Mouse (Mus musculus) midbrain, embryonic 14.5 days (tissue): ENCODE measurements around the gene AI464131. TPM values are rescaled to one million over a fixed set of nuclear protein-coding genes. Genes with fewer than 3 reads are reported as not detected.

Experiments used
- ATAC-seq: fragments of 200-750 bp; cut with Nextera tagmentation; 2 replicates; pipeline ENCODE4 v1.8.0; 2017; ENCODE audit warnings: moderate number of reproducible peaks, moderate library complexity; ENCODE audit not compliant: low FRiP score, low TSS enrichment
- DNase-seq: peaks from one replicate; pipeline ENCODE4 v3.0.0-alpha.2; 2015
- H3K27ac ChIP-seq: fragments of 300-500 bp; sonication (generic); replicated peaks from 2 replicates; pipeline ENCODE4 v1.5.1; 2014; ENCODE audit warnings: mild to moderate bottlenecking, low read depth, low read length, moderate library complexity
- H3K27me3 ChIP-seq: fragments of 300-500 bp; sonication (generic); 2 replicates; pipeline ENCODE4 v1.6.1; 2014; ENCODE audit warnings: low read length, control low read depth, mixed read lengths; ENCODE audit not compliant: control insufficient read depth, insufficient read depth
- H3K36me3 ChIP-seq: fragments of 300-500 bp; sonication (generic); 2 replicates; pipeline ENCODE4 v1.6.1; 2014; ENCODE audit warnings: low read length, control low read depth; ENCODE audit not compliant: control insufficient read depth, insufficient read depth
- H3K4me1 ChIP-seq: fragments of 300-500 bp; sonication (generic); 2 replicates; pipeline ENCODE4 v1.6.1; 2014; ENCODE audit warnings: mild to moderate bottlenecking, antibody characterized with exemption, low read length, control low read depth; ENCODE audit not compliant: control insufficient read depth, insufficient read depth
- H3K4me2 ChIP-seq: fragments of 300-500 bp; sonication (generic); 2 replicates; pipeline ENCODE4 v1.6.1; 2014; ENCODE audit warnings: mild to moderate bottlenecking, low read length, moderate library complexity
- H3K4me3 ChIP-seq: fragments of 300-500 bp; sonication (generic); replicated peaks from 2 replicates; pipeline ENCODE4 v1.5.1; 2014; ENCODE audit warnings: low read depth, low read length
- H3K9ac ChIP-seq: fragments of 300-500 bp; sonication (generic); replicated peaks from 2 replicates; pipeline ENCODE4 v1.6.1; 2014; ENCODE audit warnings: mild to moderate bottlenecking, low read length, moderate library complexity
- H3K9me3 ChIP-seq: fragments of 300-500 bp; sonication (generic); 2 replicates; pipeline ENCODE4 v1.6.1; 2016; ENCODE audit warnings: low read length, control low read depth, mixed read lengths; ENCODE audit not compliant: control insufficient read depth
- WGBS: fragments of 180-500 bp; shearing (Covaris S2); extraction: QIAGEN DNeasy Blood & Tissue Kit; methylation state at CpG from one replicate; pipeline ENCODE4 v1.1.7; 2014; 5-methylcytosine and 5-hydroxymethylcytosine counted together
- polyA plus RNA-seq: library from polyadenylated mRNA; unstranded; fragments of >200 nt; fragmentation: Nextera tagmentation; extraction: Ambion mirVana; gene quantifications from 2 replicates; pipeline ENCODE4 v1.2.1, GENCODE M21; 2014

The AI464131 gene
- polyA plus RNA-seq, 1 experiment from 2014 or later = 8.0 TPM

DNA sequence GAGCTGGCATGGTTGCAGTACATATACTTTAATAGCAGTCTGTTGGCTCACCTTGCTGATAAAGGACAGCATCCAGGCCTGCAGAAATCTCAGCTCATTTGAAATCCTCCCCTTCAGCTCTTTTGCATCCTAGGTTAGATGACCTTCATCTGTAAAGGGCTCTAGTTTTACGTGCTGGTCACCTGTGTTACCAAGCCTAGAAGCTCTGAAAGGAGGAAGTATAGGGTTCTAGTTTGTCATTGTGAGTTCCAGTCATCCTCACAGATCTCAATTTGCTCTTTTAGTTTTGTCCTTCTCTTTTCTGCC lies 31.5 kb downstream of the AI464131 start:
- Histone ChIP-seq H3K27me3 (no peaks in the 10 kb centered on the region), H3K9me3 (no peaks in the 10 kb centered on the region), H3K27ac (0 out of 2 replicates have a peak overlapping the region, but pooled peaks have one; percentile 10), H3K36me3 (no peaks in the 10 kb centered on the region), H3K9ac (no peak overlapping the region), H3K4me2 (no peak overlapping the region), H3K4me1 (peaks cover 7% of the 10 kb centered on the region; the same call in 1 of the 2 replicates), H3K4me3 (no peak overlapping the region)
- no peak for ATAC-seq
- DNase-seq = no peak
- 88% methylated on average over 1 of the region's 1 CpGs for WGBS

DNA sequence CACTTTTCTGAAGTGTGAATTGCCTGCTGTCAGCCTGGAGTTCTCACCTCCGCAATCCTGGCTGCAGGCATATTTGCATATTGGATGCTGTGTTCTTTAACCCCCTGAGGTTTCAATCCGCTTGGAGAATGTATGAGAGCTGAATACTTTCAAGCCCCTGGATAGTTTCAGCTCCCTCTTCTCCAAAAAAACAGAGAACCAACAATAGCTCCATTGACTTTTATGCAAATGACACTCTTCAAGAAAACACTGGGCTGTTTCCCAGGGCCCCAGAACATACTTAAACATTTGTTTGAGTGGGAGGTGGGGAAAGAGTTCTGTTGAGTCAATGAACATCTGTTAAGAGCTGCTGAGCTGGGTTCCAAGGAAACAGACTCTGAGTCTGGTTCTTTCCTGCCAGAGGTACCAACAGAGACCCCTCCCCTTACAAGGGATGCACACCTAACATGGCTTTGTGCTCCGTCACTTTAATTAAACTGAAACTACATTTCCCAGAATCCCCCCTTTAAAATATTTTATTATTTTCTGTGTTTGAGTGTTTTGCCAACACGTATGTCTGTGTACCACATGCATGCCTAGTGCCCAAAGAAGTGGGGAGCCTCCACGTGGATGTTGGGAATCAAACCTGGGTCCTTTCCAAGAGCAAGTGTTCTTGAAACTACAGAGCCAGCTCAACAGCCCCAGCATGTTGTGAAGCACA lies 32.0 kb downstream of the AI464131 start:
- H3K9ac ChIP-seq = no peak overlapping the region
- ATAC-seq (peak; percentile 73), DNase-seq (peak; percentile 74)
- peaks cover 7% of the 10 kb centered on the region; the same call in 1 of the 2 replicates for H3K4me1 ChIP-seq
- no peaks in the 10 kb centered on the region for H3K36me3 ChIP-seq
- no peaks in the 10 kb centered on the region for H3K9me3 ChIP-seq
- H3K4me3 ChIP-seq = no peak overlapping the region
- WGBS = 21% methylated on average over 5 of the region's 5 CpGs
- H3K27me3 ChIP-seq = no peaks in the 10 kb centered on the region
- H3K27ac ChIP-seq = peak overlapping the region; percentile 34; the same call in 1 of the 2 replicates
- no peak overlapping the region for H3K4me2 ChIP-seq

DNA sequence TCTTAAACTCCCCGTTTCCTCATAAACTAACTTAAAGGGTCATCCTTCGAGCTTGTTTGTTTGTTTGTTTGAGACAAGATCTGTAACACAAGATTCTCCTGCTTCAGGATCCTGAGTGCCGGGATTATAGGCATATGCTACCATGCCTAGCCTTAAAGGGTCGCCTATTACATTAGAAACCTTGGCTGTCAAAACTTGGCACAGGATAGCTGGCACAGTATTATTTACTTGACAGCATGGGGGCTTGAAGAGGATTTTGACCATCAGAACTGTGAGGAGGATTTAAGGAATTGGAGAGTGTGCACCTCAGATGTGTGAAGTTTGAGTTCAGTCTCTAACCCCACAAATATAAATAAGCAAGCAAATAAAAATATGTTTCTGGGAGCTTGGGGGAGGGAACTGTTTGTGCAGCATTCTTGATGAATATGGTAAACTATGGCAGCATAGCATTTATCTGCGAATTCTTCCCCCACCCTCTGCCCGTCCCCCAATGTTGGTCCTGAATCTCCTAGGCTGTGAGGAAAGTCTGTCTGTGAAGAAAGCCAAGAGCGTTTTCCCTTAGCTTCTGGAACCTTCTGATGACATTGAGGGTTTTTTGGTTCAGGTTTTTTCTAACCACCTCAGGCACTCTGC lies 32.7 kb downstream of the AI464131 start:
- H3K4me1 ChIP-seq = peaks cover 7% of the 10 kb centered on the region; the same call in 1 of the 2 replicates

DNA sequence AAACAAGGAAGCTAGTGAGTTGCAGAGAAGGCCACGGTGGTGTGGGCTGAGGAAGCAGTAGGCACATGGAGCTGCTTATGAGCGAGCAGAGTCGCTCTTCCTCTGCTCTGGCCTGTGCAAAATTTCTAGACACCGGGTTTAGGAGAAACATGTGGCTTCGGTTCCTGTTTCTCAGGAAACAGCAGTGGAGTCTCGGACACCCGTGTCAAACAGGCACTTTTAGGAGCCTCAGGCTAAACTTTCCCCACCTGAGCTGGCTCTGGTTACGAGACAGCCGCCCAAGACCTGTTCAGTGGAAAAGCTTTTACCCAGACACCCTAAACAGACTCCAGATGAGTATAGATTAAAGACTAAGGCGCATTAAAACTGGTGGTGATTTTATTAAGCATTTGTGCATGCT lies 33.7 kb downstream of the AI464131 start:
- no peak overlapping the region for H3K27ac ChIP-seq
- H3K4me2 ChIP-seq = no peak overlapping the region
- H3K9me3 ChIP-seq = no peaks in the 10 kb centered on the region
- DNase-seq (no peak), ATAC-seq (no peak)
- H3K36me3 ChIP-seq = no peaks in the 10 kb centered on the region
- H3K9ac ChIP-seq = no peak overlapping the region
- H3K4me3 ChIP-seq = no peak overlapping the region
- 78% methylated on average over 10 of the region's 10 CpGs for WGBS
- no peaks in the 10 kb centered on the region for H3K27me3 ChIP-seq
- peaks cover 7% of the 10 kb centered on the region; the same call in 1 of the 2 replicates for H3K4me1 ChIP-seq

More for the DNA sequence above, 32.7 kb downstream of the AI464131 start:
- no peak overlapping the region for H3K9ac ChIP-seq
- DNase-seq (no peak), ATAC-seq (no peak)
- H3K27me3 ChIP-seq = no peaks in the 10 kb centered on the region
- H3K36me3 ChIP-seq = no peaks in the 10 kb centered on the region
- H3K4me3 ChIP-seq = no peak overlapping the region
- 50% methylated on average over 7 of the region's 7 CpGs for WGBS
- no peak overlapping the region for H3K4me2 ChIP-seq
- H3K9me3 ChIP-seq = no peaks in the 10 kb centered on the region
- peak overlapping the region; percentile 34; the same call in 1 of the 2 replicates for H3K27ac ChIP-seq

DNA sequence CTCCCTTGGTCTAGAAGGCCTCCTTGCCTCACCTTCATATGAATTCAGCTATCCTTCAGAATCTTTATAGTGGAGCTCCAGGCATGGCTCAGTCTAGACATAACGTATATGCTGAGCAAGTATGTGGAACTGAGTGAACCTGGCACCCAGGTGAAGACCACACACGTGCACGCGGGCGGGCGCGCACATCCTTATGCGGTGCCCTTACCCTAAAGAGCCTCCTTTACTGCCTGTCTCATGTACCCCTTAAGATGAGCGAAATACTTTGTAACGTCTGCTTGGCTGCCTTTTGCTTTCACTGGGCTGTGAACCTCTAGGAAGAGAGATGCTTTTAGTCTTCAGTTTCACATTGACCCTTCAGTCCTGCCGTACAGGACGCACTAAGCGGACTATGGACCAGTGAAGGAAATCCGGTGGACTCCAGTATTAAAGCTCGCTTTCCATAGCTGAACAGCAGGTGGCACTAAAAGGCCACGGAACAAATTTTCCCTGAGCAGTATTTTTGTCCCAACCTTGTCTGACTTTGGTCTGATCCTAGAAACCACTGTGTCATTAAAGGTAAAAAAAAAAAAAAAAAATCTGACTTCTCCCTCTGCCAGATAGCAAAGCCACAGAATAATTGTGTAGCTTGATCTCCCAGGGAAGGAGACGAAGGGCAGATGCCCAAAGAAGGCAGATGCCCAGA lies 34.3 kb downstream of the AI464131 start:
- Histone ChIP-seq H3K27me3 (no peaks in the 10 kb centered on the region), H3K4me2 (no peak overlapping the region), H3K9me3 (no peaks in the 10 kb centered on the region), H3K36me3 (no peaks in the 10 kb centered on the region), H3K4me1 (peaks cover 12% of the 10 kb centered on the region), H3K4me3 (no peak overlapping the region), H3K9ac (no peak overlapping the region), H3K27ac (no peak overlapping the region)
- no peak for ATAC-seq
- 54% methylated on average over 17 of the region's 17 CpGs for WGBS
- peak; percentile 90 for DNase-seq

DNA sequence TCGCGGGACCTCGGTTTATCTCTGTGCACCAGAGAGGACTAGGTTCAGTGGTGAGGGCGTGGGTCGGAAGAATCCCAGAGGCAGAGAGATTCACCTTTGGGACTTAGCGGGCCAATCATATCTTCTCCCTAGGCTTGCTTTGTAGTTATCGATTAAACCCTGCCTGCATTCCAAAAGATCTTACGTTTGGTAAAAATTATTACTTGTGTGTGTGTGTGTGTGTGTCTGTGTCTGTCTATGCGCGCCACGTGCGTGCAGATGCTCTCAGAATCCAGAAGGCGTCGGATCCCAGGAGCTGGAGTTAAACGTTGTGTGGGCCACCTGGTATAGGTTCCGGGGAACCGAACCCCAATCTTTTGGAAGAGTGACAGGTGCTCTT lies 37.6 kb downstream of the AI464131 start:
- Histone ChIP-seq H3K4me1 (peaks cover 8% of the 10 kb centered on the region), H3K4me3 (peak overlapping the region; percentile 71), H3K4me2 (peak overlapping the region; percentile 60), H3K27me3 (no peaks in the 10 kb centered on the region), H3K36me3 (no peaks in the 10 kb centered on the region), H3K9me3 (no peaks in the 10 kb centered on the region), H3K9ac (peak overlapping the region; percentile 60), H3K27ac (peak overlapping the region; percentile 68)
- DNase-seq (peak; percentile 65), ATAC-seq (no peak; the same call in 1 of the 2 replicates)
- 3% methylated on average over 17 of the region's 17 CpGs for WGBS

DNA sequence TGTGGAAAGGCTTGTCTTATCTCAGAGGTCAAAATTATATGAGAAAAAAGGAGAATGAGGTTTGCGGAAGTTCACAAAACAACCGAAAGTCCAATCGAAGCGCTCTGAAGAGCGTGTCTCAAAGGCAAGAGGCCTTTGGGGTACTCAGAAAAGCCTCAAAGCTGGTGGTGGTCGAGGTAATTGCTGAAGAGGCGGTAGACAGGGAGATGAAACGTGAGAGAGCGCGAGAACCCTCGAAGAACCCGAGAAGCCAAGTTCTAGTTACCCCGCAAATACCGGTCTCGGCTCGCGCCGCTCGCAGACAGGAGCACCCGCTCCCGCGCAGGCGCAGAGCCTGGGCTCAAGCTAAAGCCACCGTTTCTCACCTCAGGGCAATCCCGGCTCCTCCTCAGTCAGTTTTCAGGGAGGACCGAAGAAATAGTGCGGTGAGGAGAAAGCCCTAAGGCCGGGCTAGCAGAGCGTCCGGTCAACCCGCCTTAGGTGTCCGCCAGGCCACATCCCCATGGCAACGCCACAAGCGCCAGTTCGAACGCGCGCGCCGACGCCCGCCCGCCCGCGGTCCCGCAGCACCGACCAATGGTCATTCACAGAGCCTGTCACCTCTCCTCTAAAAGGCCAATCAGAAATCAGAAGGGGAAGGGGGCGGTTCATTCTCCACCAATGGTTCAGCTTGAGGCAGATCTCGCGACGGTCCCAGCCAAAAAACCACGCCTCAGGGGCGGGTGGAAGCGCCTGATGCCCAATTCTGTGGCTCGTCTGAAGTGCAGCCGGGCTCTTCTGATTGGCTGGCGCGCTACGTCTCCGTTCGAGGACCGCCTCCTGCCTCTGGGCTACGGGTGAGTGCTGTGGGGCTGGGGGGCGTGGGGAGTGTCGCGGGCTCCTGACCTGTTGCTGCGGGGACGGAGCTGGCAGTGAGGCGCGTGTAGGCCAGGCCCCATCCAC lies 38.3 kb downstream of the AI464131 start, which contains the start of the genes Kif24 and Nudt2:
TSS of gene Kif24 (minus strand) at position 543 of the 942 bp plus-strand sequence.
TSS of gene Nudt2 (plus strand) at position 807 of the 942 bp plus-strand sequence.
- under 1% methylated on average over 70 of the region's 70 CpGs for WGBS

More for the DNA sequence above, 38.3 kb downstream of the AI464131 start, which contains the start of the genes Kif24 and Nudt2:
- H3K27ac ChIP-seq = peak within 1 kb of the TSS; percentile 68
- peak within 1 kb of the TSS; percentile 71 for H3K4me3 ChIP-seq
- ATAC-seq (peak; percentile 98), DNase-seq (peak; percentile 100)
- H3K36me3 ChIP-seq = no peaks in the 10 kb centered on the region
- H3K27me3 ChIP-seq = no peaks in the 10 kb centered on the region
- peak within 1 kb of the TSS; percentile 60 for H3K9ac ChIP-seq
- H3K4me2 ChIP-seq = peak within 1 kb of the TSS; percentile 74
- H3K9me3 ChIP-seq = no peaks in the 10 kb centered on the region
- H3K4me1 ChIP-seq = peaks cover 5% of the 10 kb centered on the region; the same call in 1 of the 2 replicates
